Mouse (Mus musculus) bone marrow, adult 2 months (tissue): ENCODE measurements at regions not wholly inside any gene's neighbourhood (a gene's known extent, or its start where the extent isn't known, plus 50 kb on each side); places are given as distances from the start of the nearest gene placed in this dataset.

Experiments
- CTCF ChIP-seq: fragments of 200-500 bp; IDR thresholded peaks from 2 replicates; pipeline ENCODE4 v1.5.1; 2011; ENCODE audit warnings: low read length, control low read depth; ENCODE audit not compliant: control insufficient read depth, insufficient read depth
- POLR2A ChIP-seq: fragments of 200-500 bp; IDR thresholded peaks from 2 replicates; pipeline ENCODE4 v1.6.1; 2011; ENCODE audit warnings: low read depth, mild to moderate bottlenecking, control low read depth, low read length, borderline replicate concordance; ENCODE audit not compliant: control insufficient read depth

DNA sequence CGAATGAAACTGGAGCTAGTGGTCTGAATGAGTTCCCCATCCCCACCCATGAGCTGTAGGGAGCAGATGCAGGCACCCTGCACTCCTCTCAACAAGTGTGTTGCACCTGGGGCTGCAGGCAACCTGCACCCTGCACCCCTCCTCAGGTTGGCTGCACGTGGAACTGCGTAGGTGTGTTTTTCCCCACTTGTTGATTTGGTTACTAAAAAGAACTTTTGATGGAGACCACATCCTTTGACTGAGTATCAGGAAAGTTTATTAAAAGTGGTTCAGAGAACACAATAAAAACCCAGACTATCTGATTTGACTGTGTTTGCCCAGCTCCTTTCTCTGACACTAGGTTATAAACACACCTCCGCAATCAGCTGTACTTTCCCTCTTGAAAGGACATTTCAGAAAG is 456.5 kb downstream of the Rnf144a start:
- TF ChIP-seq CTCF (no peak), POLR2A (no peak)
